24 mouse cellular contexts compared by ENCODE assay signal in genomic region chr7:123356158-123356557, GRCm38 (mm10). TPM values are rescaled to one million over a fixed set of nuclear protein-coding genes. Genes with fewer than 3 reads are reported as not detected.
DNase-seq lines count a peak whose midpoint lies in the region; ATAC-seq lines count a peak whose summit lies in the region.
"Had no signal": no experiment of that assay in that cellular context is flagged by ENCODE, and none has a peak within 500 bp of the region (broad histone marks: within the 10 kb centered on the region; RNA-seq: fewer than 3 reads in every experiment).

No protein-coding gene starts in this region.

- ATAC-seq in liver, embryonic 11.5 days (replicated peaks; ENCODE audit: low FRiP score): no peak
- peak; percentile 51 for ATAC-seq in common myeloid progenitor, adult 5-6 weeks (replicated peaks; ENCODE audit: low read depth, poor library complexity, severe bottlenecking)
- no peak for ATAC-seq in liver, embryonic 16.5 days (ENCODE audit: low read depth)
- ATAC-seq in heart, embryonic 11.5 days (replicated peaks; ENCODE audit: insufficient number of reproducible peaks, low FRiP score, low TSS enrichment): no peak
- ATAC-seq: activated CD4-positive, CD25-positive, alpha-beta regulatory T cell, adult 4 months; forebrain, postnatal 0 days; midbrain, embryonic 15.5 days had no signal

- 79% methylated on average over 3 of the region's 3 CpGs for WGBS in liver, embryonic 11.5 days
- 74% methylated on average over 3 of the region's 3 CpGs for WGBS in liver, embryonic 16.5 days (ENCODE audit: insufficient replicate concordance)
- 83% methylated on average over 3 of the region's 3 CpGs for WGBS in heart, embryonic 11.5 days (ENCODE audit: insufficient replicate concordance)

- no peaks in the 10 kb centered on the region for H3K27me3 ChIP-seq in liver, embryonic 11.5 days (replicated peaks; ENCODE audit: control insufficient read depth, insufficient read depth, low read length)
- no peaks in the 10 kb centered on the region for H3K27me3 ChIP-seq in liver, embryonic 16.5 days (ENCODE audit: control insufficient read depth, insufficient read depth, low read depth, low read length)
- H3K27me3 ChIP-seq in splenic B cell, adult 2 months (ENCODE audit: control insufficient read depth, insufficient read depth, low read length, poor library complexity, severe bottlenecking): no peaks in the 10 kb centered on the region
- H3K27me3 ChIP-seq in heart, embryonic 11.5 days (ENCODE audit: control insufficient read depth, insufficient read depth, low read length): no peaks in the 10 kb centered on the region
- H3K27me3 ChIP-seq: lung, embryonic 15.5 days; midbrain, embryonic 15.5 days; neural tube, embryonic 13.5 days had no signal

- peaks cover 53% of the 10 kb centered on the region for H3K4me1 ChIP-seq in liver, embryonic 11.5 days (replicated peaks; ENCODE audit: control insufficient read depth, insufficient read depth, low read length)
- H3K4me1 ChIP-seq in liver, embryonic 16.5 days (ENCODE audit: control insufficient read depth, low read depth, low read length): peaks cover 55% of the 10 kb centered on the region
- H3K4me1 ChIP-seq in heart, embryonic 11.5 days (ENCODE audit: control insufficient read depth, insufficient read depth, low read length): peaks cover 17% of the 10 kb centered on the region
- H3K4me1 ChIP-seq: lung, embryonic 15.5 days had no signal

- DNase-seq in liver, embryonic 11.5 days (ENCODE audit: low spot score): no peak
- no peak for DNase-seq in liver
- peak; percentile 80 for DNase-seq in splenic B cell, adult 2 months (ENCODE audit: low read depth, low spot score)
- no peak for DNase-seq in cerebellum, postnatal 36 days
- DNase-seq: adrenal gland, postnatal 14 days; cerebellum, adult 8-10 months; forebrain, postnatal 0 days; gastrocnemius, postnatal 36 days; heart, postnatal 10 days; kidney, adult 18-20 months; kidney, postnatal 4 days; lung, postnatal 36 days; right cerebral cortex, postnatal 4 days; thymus, postnatal 14 days had no signal

- no peak overlapping the region for H3K9ac ChIP-seq in liver, embryonic 11.5 days (ENCODE audit: low read depth, low read length)
- H3K9ac ChIP-seq in liver, embryonic 16.5 days (ENCODE audit: low read depth, low read length): no peak overlapping the region
- H3K9ac ChIP-seq in heart, embryonic 11.5 days (ENCODE audit: low read depth, low read length): no peak overlapping the region
- H3K9ac ChIP-seq: forebrain, postnatal 0 days; lung, embryonic 15.5 days; midbrain, embryonic 15.5 days; neural tube, embryonic 13.5 days had no signal

- peak overlapping the region; percentile 8; the same call in 1 of the 2 replicates for H3K27ac ChIP-seq in liver, embryonic 11.5 days (ENCODE audit: low read depth, low read length)
- H3K27ac ChIP-seq in liver, embryonic 16.5 days (ENCODE audit: low read length): peak overlapping the region; percentile 45; the same call in 1 of the 2 replicates
- no peak overlapping the region for H3K27ac ChIP-seq in heart, embryonic 11.5 days (ENCODE audit: low read depth, low read length)
- H3K27ac ChIP-seq: embryonic facial prominence, embryonic 10.5 days; forebrain, embryonic 10.5 days; heart, embryonic 10.5 days; lung, embryonic 15.5 days; midbrain, embryonic 15.5 days; neural tube, embryonic 13.5 days had no signal

- H3K4me2 ChIP-seq in liver, embryonic 11.5 days: no peak overlapping the region
- H3K4me2 ChIP-seq in liver, embryonic 16.5 days (ENCODE audit: low read depth, low read length): no peak overlapping the region
- no peak overlapping the region for H3K4me2 ChIP-seq in heart, embryonic 11.5 days
- H3K4me2 ChIP-seq: lung, embryonic 15.5 days; midbrain, embryonic 15.5 days; neural tube, embryonic 13.5 days had no signal

- H3K9me3 ChIP-seq in liver, embryonic 11.5 days (ENCODE audit: control insufficient read depth, low read length): no peaks in the 10 kb centered on the region
- H3K9me3 ChIP-seq in liver, embryonic 16.5 days (replicated peaks; ENCODE audit: control insufficient read depth, low read length): no peaks in the 10 kb centered on the region
- H3K9me3 ChIP-seq in heart, embryonic 11.5 days (replicated peaks; ENCODE audit: control insufficient read depth, low read length): no peaks in the 10 kb centered on the region
- H3K9me3 ChIP-seq: embryonic facial prominence, embryonic 10.5 days; forebrain, embryonic 10.5 days; heart, embryonic 10.5 days; lung, embryonic 15.5 days; midbrain, embryonic 15.5 days; neural tube, embryonic 13.5 days had no signal

- H3K4me3 ChIP-seq in liver, embryonic 11.5 days (ENCODE audit: low read depth, low read length): no peak overlapping the region
- no peak overlapping the region for H3K4me3 ChIP-seq in liver, embryonic 16.5 days (ENCODE audit: low read depth, low read length)
- no peak overlapping the region for H3K4me3 ChIP-seq in heart, embryonic 11.5 days (ENCODE audit: low read depth, low read length)
- H3K4me3 ChIP-seq: embryonic facial prominence, embryonic 10.5 days; forebrain, embryonic 10.5 days; heart, embryonic 10.5 days; lung, embryonic 15.5 days; midbrain, embryonic 15.5 days; neural tube, embryonic 13.5 days had no signal

- H3K36me3 ChIP-seq in liver, embryonic 11.5 days (ENCODE audit: control insufficient read depth, insufficient read depth, low read length): peaks cover 3% of the 10 kb centered on the region; the same call in 1 of the 2 replicates
- H3K36me3 ChIP-seq in liver, embryonic 16.5 days (ENCODE audit: control insufficient read depth, insufficient read depth): peaks cover 5% of the 10 kb centered on the region; the same call in 1 of the 2 replicates
- no peaks in the 10 kb centered on the region for H3K36me3 ChIP-seq in splenic B cell, adult 2 months (ENCODE audit: control insufficient read depth, insufficient read depth, low read length, poor library complexity, severe bottlenecking)
- H3K36me3 ChIP-seq in heart, embryonic 11.5 days (ENCODE audit: control insufficient read depth, insufficient read depth, low read length): no peaks in the 10 kb centered on the region
- H3K36me3 ChIP-seq: lung, embryonic 15.5 days; midbrain, embryonic 15.5 days; neural tube, embryonic 13.5 days had no signal

RNA-seq across cellular contexts. Expression of gene Lcmt1, which starts 13.4 kb away (rescaled TPM):
- 49.7 and 54.4 TPM in 2 replicates for polyA plus RNA-seq in liver, embryonic 11.5 days (2014; fragmentation: Nextera tagmentation; extraction: Ambion mirVana)
- 36.4 and 45.7 TPM in 2 replicates for total RNA-seq in common myeloid progenitor, adult 5-6 weeks (2017)
- polyA plus RNA-seq in liver, embryonic 16.5 days (2015; fragmentation: Nextera tagmentation; extraction: Ambion mirVana): 18.4 and 19.8 TPM in 2 replicates
- 40.6 and 47.4 TPM in 2 replicates for polyA plus RNA-seq in heart, embryonic 11.5 days (2014; fragmentation: Nextera tagmentation; extraction: Ambion mirVana)

RNA-seq across cellular contexts. Expression of gene Arhgap17, which starts 13.6 kb away (rescaled TPM):
- polyA plus RNA-seq in liver, embryonic 11.5 days (2014; fragmentation: Nextera tagmentation; extraction: Ambion mirVana): 29.8 and 31.3 TPM in 2 replicates
- 22.2 and 43.3 TPM in 2 replicates for total RNA-seq in common myeloid progenitor, adult 5-6 weeks (2017)
- 8.8 and 10.1 TPM in 2 replicates for polyA plus RNA-seq in liver, embryonic 16.5 days (2015; fragmentation: Nextera tagmentation; extraction: Ambion mirVana)
- 21.1 and 23.0 TPM in 2 replicates for polyA plus RNA-seq in heart, embryonic 11.5 days (2014; fragmentation: Nextera tagmentation; extraction: Ambion mirVana)
